ENCODE assay signal across 8 mouse cellular contexts in the genomic region with DNA sequence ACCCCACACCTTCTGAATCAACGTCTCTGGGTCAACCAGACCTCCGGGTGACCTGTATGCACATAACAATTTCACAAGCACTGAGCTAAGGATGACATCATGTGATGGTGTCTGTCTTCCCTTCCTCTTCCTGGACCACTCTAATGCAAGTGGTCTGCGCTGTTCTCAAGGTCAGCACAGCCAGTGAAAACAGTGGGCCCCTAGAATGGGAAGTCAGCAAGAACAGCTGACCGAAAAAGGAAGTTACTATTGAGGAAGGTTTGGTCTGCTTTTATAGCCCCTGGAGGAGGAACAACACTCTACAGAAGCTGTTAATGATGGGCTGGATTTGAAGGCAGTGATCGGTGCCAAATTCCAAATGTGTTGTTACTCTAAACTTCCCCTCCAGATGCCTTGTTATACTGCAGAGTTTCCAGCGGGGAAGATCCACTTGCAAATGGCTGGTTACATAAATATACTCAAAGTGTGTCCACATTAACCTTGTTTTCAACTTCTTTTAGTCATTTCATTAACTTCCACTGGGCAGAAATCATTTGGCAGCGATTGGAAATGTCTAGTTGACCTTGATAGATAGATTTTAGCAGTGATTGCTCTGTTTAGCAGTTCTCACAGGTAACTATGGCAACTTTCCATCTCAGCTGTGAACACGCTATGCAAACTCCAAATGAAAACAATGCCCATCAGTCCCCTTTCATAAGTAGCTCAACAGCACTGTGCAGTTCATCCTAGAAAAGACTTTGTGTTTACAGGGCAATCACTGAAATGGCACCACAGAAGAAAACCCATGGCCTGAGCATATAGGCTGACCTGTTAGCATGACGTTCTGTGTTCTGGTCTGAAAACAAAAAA.
DNase-seq lines count a peak whose midpoint lies in the region; ATAC-seq and TF ChIP-seq lines count a peak whose summit lies in the region.

No protein-coding gene starts in this region.

- no peaks in the 10 kb centered on the region for H3K36me3 ChIP-seq in hindbrain, embryonic 15.5 days
- no peaks in the 10 kb centered on the region for H3K36me3 ChIP-seq in hindbrain, embryonic 10.5 days
- no peaks in the 10 kb centered on the region for H3K36me3 ChIP-seq in heart, postnatal 0 days (replicated peaks; ENCODE audit: control insufficient read depth, insufficient read depth, low read length)
- no peaks in the 10 kb centered on the region for H3K36me3 ChIP-seq in limb, embryonic 14.5 days (ENCODE audit: control insufficient read depth, insufficient read depth, low read length)
- no peaks in the 10 kb centered on the region for H3K36me3 ChIP-seq in midbrain, embryonic 13.5 days

- ATAC-seq in hindbrain, embryonic 15.5 days (ENCODE audit: low FRiP score, low read depth) = peak; percentile 61; the same call in 1 of the 2 replicates
- peak; percentile 73 for ATAC-seq in heart, postnatal 0 days (ENCODE audit: insufficient read depth, low read depth)
- peak; percentile 85 for ATAC-seq in limb, embryonic 14.5 days (ENCODE audit: low FRiP score, low read depth)
- no peak for ATAC-seq in midbrain, embryonic 13.5 days

- DNase-seq in hindbrain, embryonic 10.5 days (ENCODE audit: low spot score) = no peak
- DNase-seq in Muller cell, postnatal 12 days (ENCODE audit: inconsistent ontology term) = peak; percentile 59
- DNase-seq in heart, postnatal 0 days (ENCODE audit: low spot score) = peak; percentile 44
- DNase-seq in limb, embryonic 14.5 days (ENCODE audit: low spot score) = peak; percentile 82
- peak; percentile 61 for DNase-seq in skeletal muscle tissue, adult 2 months (ENCODE audit: low read depth, low spot score)
- DNase-seq in cerebellum, postnatal 14 days = no peak

- 52% methylated on average over 9 of the region's 9 CpGs for WGBS in hindbrain, embryonic 15.5 days
- WGBS in hindbrain, embryonic 10.5 days = 79% methylated on average over 9 of the region's 9 CpGs
- 45% methylated on average over 9 of the region's 9 CpGs for WGBS in heart, postnatal 0 days
- 32% methylated on average over 9 of the region's 9 CpGs for WGBS in limb, embryonic 14.5 days
- WGBS in midbrain, embryonic 13.5 days = 79% methylated on average over 9 of the region's 9 CpGs

- H3K27ac ChIP-seq in hindbrain, embryonic 15.5 days (replicated peaks) = peak overlapping the region; percentile 41
- H3K27ac ChIP-seq in hindbrain, embryonic 10.5 days = no peak overlapping the region; the same call in 1 of the 2 replicates
- H3K27ac ChIP-seq in heart, postnatal 0 days (ENCODE audit: low read depth) = peak overlapping the region; percentile 67
- peak overlapping the region; percentile 27; the same call in 1 of the 2 replicates for H3K27ac ChIP-seq in limb, embryonic 14.5 days (replicated peaks; ENCODE audit: low read depth, low read length)
- no peak overlapping the region for H3K27ac ChIP-seq in midbrain, embryonic 13.5 days

- TF ChIP-seq CTCF in heart, postnatal 0 days (IDR thresholded peaks at IDR 0.05; ENCODE audit: low read depth) = no peak

- H3K9me3 ChIP-seq in hindbrain, embryonic 15.5 days = no peaks in the 10 kb centered on the region
- no peaks in the 10 kb centered on the region for H3K9me3 ChIP-seq in hindbrain, embryonic 10.5 days
- no peaks in the 10 kb centered on the region for H3K9me3 ChIP-seq in heart, postnatal 0 days (replicated peaks; ENCODE audit: control insufficient read depth, low read length)
- no peaks in the 10 kb centered on the region for H3K9me3 ChIP-seq in limb, embryonic 14.5 days (ENCODE audit: control insufficient read depth, low read length)
- no peaks in the 10 kb centered on the region for H3K9me3 ChIP-seq in midbrain, embryonic 13.5 days

- TF ChIP-seq POLR2A in limb, embryonic 14.5 days (IDR thresholded peaks at IDR 0.05; ENCODE audit: borderline replicate concordance, extremely low read depth, insufficient read depth, insufficient read length) = no peak

- no peaks in the 10 kb centered on the region for H3K27me3 ChIP-seq in hindbrain, embryonic 15.5 days
- H3K27me3 ChIP-seq in hindbrain, embryonic 10.5 days (ENCODE audit: insufficient read depth, poor library complexity, severe bottlenecking) = no peaks in the 10 kb centered on the region
- no peaks in the 10 kb centered on the region for H3K27me3 ChIP-seq in heart, postnatal 0 days (ENCODE audit: control insufficient read depth, insufficient read depth, low read length)
- H3K27me3 ChIP-seq in limb, embryonic 14.5 days (ENCODE audit: control insufficient read depth, insufficient read depth, low read length) = no peaks in the 10 kb centered on the region
- H3K27me3 ChIP-seq in midbrain, embryonic 13.5 days = no peaks in the 10 kb centered on the region

- H3K4me1 ChIP-seq in hindbrain, embryonic 15.5 days (replicated peaks) = peaks cover 20% of the 10 kb centered on the region
- peaks cover 27% of the 10 kb centered on the region for H3K4me1 ChIP-seq in hindbrain, embryonic 10.5 days (replicated peaks)
- peaks cover 23% of the 10 kb centered on the region for H3K4me1 ChIP-seq in heart, postnatal 0 days (ENCODE audit: control insufficient read depth, insufficient read depth)
- H3K4me1 ChIP-seq in limb, embryonic 14.5 days (ENCODE audit: control insufficient read depth, insufficient read depth, low read length) = peaks cover 27% of the 10 kb centered on the region
- H3K4me1 ChIP-seq in midbrain, embryonic 13.5 days (replicated peaks) = peaks cover 29% of the 10 kb centered on the region

- no peak for TF ChIP-seq EP300 in heart, postnatal 0 days (IDR thresholded peaks at IDR 0.05; ENCODE audit: low read depth)

- H3K4me2 ChIP-seq in hindbrain, embryonic 15.5 days = no peak overlapping the region
- H3K4me2 ChIP-seq in heart, postnatal 0 days (ENCODE audit: low read depth, low read length) = no peak overlapping the region
- H3K4me2 ChIP-seq in limb, embryonic 14.5 days (replicated peaks; ENCODE audit: low read depth, low read length, severe bottlenecking) = no peak overlapping the region
- H3K4me2 ChIP-seq in midbrain, embryonic 13.5 days (replicated peaks) = no peak overlapping the region

- H3K4me3 ChIP-seq in hindbrain, embryonic 15.5 days = no peak overlapping the region
- no peak overlapping the region for H3K4me3 ChIP-seq in hindbrain, embryonic 10.5 days
- H3K4me3 ChIP-seq in heart, postnatal 0 days (ENCODE audit: low read depth, low read length) = no peak overlapping the region
- no peak overlapping the region for H3K4me3 ChIP-seq in limb, embryonic 14.5 days (replicated peaks; ENCODE audit: low read length)
- no peak overlapping the region for H3K4me3 ChIP-seq in midbrain, embryonic 13.5 days (replicated peaks)

- no peak overlapping the region for H3K9ac ChIP-seq in hindbrain, embryonic 15.5 days
- no peak overlapping the region for H3K9ac ChIP-seq in heart, postnatal 0 days (replicated peaks; ENCODE audit: low read depth, low read length)
- H3K9ac ChIP-seq in limb, embryonic 14.5 days (ENCODE audit: low read depth, low read length, severe bottlenecking) = no peak overlapping the region
- H3K9ac ChIP-seq in midbrain, embryonic 13.5 days (replicated peaks) = no peak overlapping the region

Comparison
In these comparisons a context has a peak if more than half of its experiments do, and no peak if none do; other contexts are left out.
1. H3K27ac ChIP-seq: peak in hindbrain, embryonic 15.5 days (single experiment), heart, postnatal 0 days (single experiment) and limb, embryonic 14.5 days (single experiment); none in hindbrain, embryonic 10.5 days (single experiment) and midbrain, embryonic 13.5 days (single experiment).
2. DNase-seq: peak in Muller cell, postnatal 12 days (single experiment), heart, postnatal 0 days (single experiment), limb, embryonic 14.5 days (single experiment) and skeletal muscle tissue, adult 2 months (single experiment); none in hindbrain, embryonic 10.5 days (single experiment) and cerebellum, postnatal 14 days (0 of 2).